Mouse (Mus musculus) hindbrain, embryonic 11.5 days (tissue): Measurements from ENCODE around the gene Nxph4. TPM values are rescaled to one million over a fixed set of nuclear protein-coding genes. Genes with fewer than 3 reads are reported as not detected.

Experiments used
- ATAC-seq: fragments of 200-750 bp; cut with Nextera tagmentation; 2 replicates; pipeline ENCODE4 v1.8.0; 2017; ENCODE audit warnings: mild to moderate bottlenecking, moderate TSS enrichment, moderate library complexity; ENCODE audit not compliant: low FRiP score
- DNase-seq: peaks from one replicate; pipeline ENCODE4 v3.0.0-alpha.2; 2015; ENCODE audit warnings: low spot score
- H3K27ac ChIP-seq: fragments of 300-500 bp; sonication (generic); 2 replicates; pipeline ENCODE4 v1.5.1; 2014; ENCODE audit warnings: mild to moderate bottlenecking, low read depth, low read length
- H3K27me3 ChIP-seq: fragments of 300-500 bp; sonication (generic); 2 replicates; pipeline ENCODE4 v1.6.1; 2014; ENCODE audit warnings: mild to moderate bottlenecking, low read length, moderate library complexity, mixed read lengths; ENCODE audit not compliant: control insufficient read depth, insufficient read depth
- H3K36me3 ChIP-seq: fragments of 300-500 bp; sonication (generic); 2 replicates; pipeline ENCODE4 v1.6.1; 2014; ENCODE audit warnings: mild to moderate bottlenecking, low read length, moderate library complexity, mixed read lengths; ENCODE audit not compliant: control insufficient read depth, insufficient read depth
- H3K4me1 ChIP-seq: fragments of 300-500 bp; sonication (generic); replicated peaks from 2 replicates; pipeline ENCODE4 v1.6.1; 2014; ENCODE audit warnings: low read length, mixed read lengths; ENCODE audit not compliant: control insufficient read depth, insufficient read depth
- H3K4me2 ChIP-seq: fragments of 300-500 bp; sonication (generic); replicated peaks from 2 replicates; pipeline ENCODE4 v1.6.1; 2014; ENCODE audit warnings: mild to moderate bottlenecking, low read depth, low read length
- H3K4me3 ChIP-seq: fragments of 300-500 bp; sonication (generic); 2 replicates; pipeline ENCODE4 v1.5.1; 2014; ENCODE audit warnings: low read depth, low read length
- H3K9ac ChIP-seq: fragments of 300-500 bp; sonication (generic); 2 replicates; pipeline ENCODE4 v1.6.1; 2014; ENCODE audit warnings: low read depth, low read length
- H3K9me3 ChIP-seq: fragments of 300-500 bp; sonication (generic); 2 replicates; pipeline ENCODE4 v1.6.1; 2016; ENCODE audit warnings: low read length; ENCODE audit not compliant: control insufficient read depth
- WGBS: fragments of 180-500 bp; shearing (Covaris S2); extraction: QIAGEN DNeasy Blood & Tissue Kit; methylation state at CpG from one replicate; pipeline ENCODE4 v1.1.7; 2014; 5-methylcytosine and 5-hydroxymethylcytosine counted together
- polyA plus RNA-seq: library from polyadenylated mRNA; unstranded; fragments of >200 nt; fragmentation: Nextera tagmentation; extraction: Ambion mirVana; gene quantifications from 2 replicates; pipeline ENCODE4 v1.2.1, GENCODE M21; 2014

Gene Nxph4
- polyA plus RNA-seq, 1 experiment from 2014 or later, result 59.8 TPM

DNA sequence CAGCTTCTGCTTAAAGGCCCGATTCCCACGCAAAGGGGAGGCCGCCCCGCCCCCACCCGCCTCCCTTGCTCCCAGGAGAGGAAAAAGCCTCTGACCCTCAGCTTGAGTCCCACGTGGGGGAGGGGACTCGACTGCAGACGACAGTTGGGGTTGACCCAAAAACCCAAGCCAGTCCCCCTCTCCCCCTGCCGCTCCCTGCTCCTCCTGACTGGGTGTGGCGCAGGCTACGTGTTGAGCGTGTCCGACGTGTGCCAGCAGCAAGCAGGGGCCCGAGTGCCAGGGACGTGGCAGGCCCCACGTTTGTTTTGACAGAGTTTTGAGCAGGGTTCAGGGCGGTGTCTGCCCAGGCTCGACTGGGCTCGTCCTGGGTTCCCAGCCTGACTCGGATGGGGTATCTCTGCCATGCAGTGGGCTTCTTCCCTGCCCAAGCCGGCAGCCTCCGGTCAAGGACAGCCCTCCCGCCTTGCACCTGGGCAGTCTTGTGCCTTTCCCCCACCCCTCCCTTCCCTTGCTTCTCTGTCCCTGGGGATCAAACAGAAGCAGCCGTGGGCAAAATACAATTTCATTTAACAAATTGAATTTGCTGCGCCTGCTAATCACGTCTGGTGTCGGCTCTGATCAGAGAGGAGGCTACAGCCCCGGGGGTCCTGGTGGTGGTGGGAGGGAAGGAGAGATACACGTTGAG lies 17.6 kb downstream of the Nxph4 start:
- Histone ChIP-seq H3K4me2 (peak overlapping the region; percentile 31), H3K27ac (peak overlapping the region; percentile 36; the same call in 1 of the 2 replicates), H3K4me3 (no peak overlapping the region), H3K9me3 (no peaks in the 10 kb centered on the region), H3K36me3 (peaks cover 3% of the 10 kb centered on the region; the same call in 1 of the 2 replicates), H3K27me3 (peaks cover 25% of the 10 kb centered on the region), H3K9ac (peak overlapping the region; percentile 42; the same call in 1 of the 2 replicates), H3K4me1 (peaks cover 38% of the 10 kb centered on the region)
- ATAC-seq, result no peak
- WGBS, result 3% methylated on average over 30 of the region's 30 CpGs
- DNase-seq, result peak; percentile 69

- no peak for ATAC-seq
- peaks cover 30% of the 10 kb centered on the region for H3K27me3 ChIP-seq
- H3K36me3 ChIP-seq, result peaks cover 3% of the 10 kb centered on the region; the same call in 1 of the 2 replicates
- H3K4me1 ChIP-seq, result peaks cover 36% of the 10 kb centered on the region
- no peaks in the 10 kb centered on the region for H3K9me3 ChIP-seq
- 0 out of 2 replicates have a peak overlapping the region, but pooled peaks have one; percentile 36 for H3K27ac ChIP-seq
- H3K4me2 ChIP-seq, result peak overlapping the region; percentile 31; the same call in 1 of the 2 replicates
- 18% methylated on average over 8 of the region's 8 CpGs for WGBS
- peak; percentile 30 for DNase-seq
- H3K4me3 ChIP-seq, result no peak overlapping the region
- no peak overlapping the region; the same call in 1 of the 2 replicates for H3K9ac ChIP-seq
These were observed 18.3 kb downstream of the Nxph4 start for GRCm38 (mm10) chr10:127515983-127516459.

DNA sequence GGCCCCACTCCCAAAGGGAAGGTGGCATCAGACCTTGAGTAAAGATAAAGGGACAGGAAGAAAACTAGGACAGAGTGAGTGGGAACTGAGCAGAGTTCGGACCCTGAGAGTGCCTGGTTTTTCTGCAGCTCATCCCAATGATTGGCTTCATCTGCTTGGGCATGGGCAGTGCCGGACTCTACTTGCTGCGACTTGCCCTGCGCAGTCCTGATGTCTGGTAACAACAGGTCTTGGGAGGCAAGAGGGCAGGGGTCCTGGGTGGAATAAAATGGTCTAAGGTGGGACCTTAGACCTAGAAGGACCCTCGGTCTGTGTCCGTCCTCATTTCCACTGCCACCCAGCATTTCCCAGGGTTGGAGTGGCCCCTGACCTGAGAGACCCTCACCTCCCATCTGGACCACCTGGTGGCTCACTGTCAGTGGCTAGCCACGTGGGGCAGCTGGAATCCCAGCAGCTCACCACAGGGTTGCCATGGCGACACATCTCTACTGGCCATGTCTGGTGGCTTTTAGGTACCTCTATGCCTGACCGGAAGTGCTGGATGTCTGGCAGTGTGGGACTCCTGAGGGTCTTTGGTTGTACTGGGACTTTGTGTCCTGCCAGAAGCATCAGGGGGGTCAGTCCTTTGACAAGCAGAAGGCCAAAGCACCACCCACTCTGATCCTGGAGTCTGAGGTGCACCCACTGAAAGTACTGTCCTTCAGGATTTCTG lies 18.9 kb downstream of the Nxph4 start:
- Histone ChIP-seq H3K27me3 (peaks cover 34% of the 10 kb centered on the region), H3K4me2 (no peak overlapping the region), H3K36me3 (peaks cover 3% of the 10 kb centered on the region; the same call in 1 of the 2 replicates), H3K4me1 (peaks cover 39% of the 10 kb centered on the region), H3K9ac (no peak overlapping the region), H3K27ac (no peak overlapping the region), H3K9me3 (no peaks in the 10 kb centered on the region), H3K4me3 (no peak overlapping the region)
- 28% methylated on average over 9 of the region's 9 CpGs for WGBS
- peak; percentile 39 for DNase-seq
- ATAC-seq, result no peak

GRCm38 (mm10) chr10:127514764-127515163 lies 19.6 kb downstream of the Nxph4 start, which contains the start of gene Ndufa4l2:
Gene Ndufa4l2, plus strand, starts transcription at chr10:127514967.
- Histone ChIP-seq H3K4me3 (no peak within 1 kb of the TSS), H3K4me2 (peak within 1 kb of the TSS; percentile 4), H3K36me3 (peaks cover 3% of the 10 kb centered on the region; the same call in 1 of the 2 replicates), H3K27ac (peak within 1 kb of the TSS; percentile 90; the same call in 1 of the 2 replicates), H3K9ac (no peak within 1 kb of the TSS), H3K4me1 (peaks cover 43% of the 10 kb centered on the region), H3K27me3 (peaks cover 41% of the 10 kb centered on the region), H3K9me3 (no peaks in the 10 kb centered on the region)
- ATAC-seq, result no peak
- DNase-seq, result no peak
- WGBS, result 8% methylated on average over 6 of the region's 6 CpGs

- Histone ChIP-seq H3K4me1 (peaks cover 48% of the 10 kb centered on the region), H3K9me3 (no peaks in the 10 kb centered on the region), H3K9ac (no peak overlapping the region), H3K27ac (peak overlapping the region; percentile 90; the same call in 1 of the 2 replicates), H3K4me2 (peak overlapping the region; percentile 4), H3K36me3 (peaks cover 3% of the 10 kb centered on the region; the same call in 1 of the 2 replicates), H3K27me3 (peaks cover 45% of the 10 kb centered on the region), H3K4me3 (no peak overlapping the region)
- ATAC-seq (no peak), DNase-seq (peak; percentile 31)
- WGBS, result 14% methylated on average over 13 of the region's 13 CpGs
These were observed 20.2 kb downstream of the Nxph4 start for GRCm38 (mm10) chr10:127514111-127514698.

GRCm38 (mm10) chr10:127513501-127514091 lies 20.8 kb downstream of the Nxph4 start:
- Histone ChIP-seq H3K27ac (peak overlapping the region; percentile 90), H3K9ac (peak overlapping the region; percentile 5; the same call in 1 of the 2 replicates), H3K27me3 (peaks cover 46% of the 10 kb centered on the region), H3K36me3 (peaks cover 3% of the 10 kb centered on the region; the same call in 1 of the 2 replicates), H3K4me1 (peaks cover 50% of the 10 kb centered on the region), H3K4me3 (no peak overlapping the region), H3K4me2 (peak overlapping the region; percentile 29), H3K9me3 (no peaks in the 10 kb centered on the region)
- peak; percentile 38 for ATAC-seq
- DNase-seq, result peak; percentile 70
- under 1% methylated on average over 16 of the region's 16 CpGs for WGBS

GRCm38 (mm10) chr10:127512813-127513212 lies 21.5 kb downstream of the Nxph4 start:
- DNase-seq (peak; percentile 97), ATAC-seq (peak; percentile 45)
- H3K4me1 ChIP-seq, result peaks cover 55% of the 10 kb centered on the region
- H3K27me3 ChIP-seq, result peaks cover 49% of the 10 kb centered on the region
- under 1% methylated on average over 27 of the region's 27 CpGs for WGBS
- H3K36me3 ChIP-seq, result no peaks in the 10 kb centered on the region; the same call in 1 of the 2 replicates
- H3K4me3 ChIP-seq, result 0 out of 2 replicates have a peak overlapping the region, but pooled peaks have one; percentile 26
- H3K4me2 ChIP-seq, result peak overlapping the region; percentile 56
- no peaks in the 10 kb centered on the region for H3K9me3 ChIP-seq
- peak overlapping the region; percentile 35 for H3K9ac ChIP-seq
- H3K27ac ChIP-seq, result peak overlapping the region; percentile 90

DNA sequence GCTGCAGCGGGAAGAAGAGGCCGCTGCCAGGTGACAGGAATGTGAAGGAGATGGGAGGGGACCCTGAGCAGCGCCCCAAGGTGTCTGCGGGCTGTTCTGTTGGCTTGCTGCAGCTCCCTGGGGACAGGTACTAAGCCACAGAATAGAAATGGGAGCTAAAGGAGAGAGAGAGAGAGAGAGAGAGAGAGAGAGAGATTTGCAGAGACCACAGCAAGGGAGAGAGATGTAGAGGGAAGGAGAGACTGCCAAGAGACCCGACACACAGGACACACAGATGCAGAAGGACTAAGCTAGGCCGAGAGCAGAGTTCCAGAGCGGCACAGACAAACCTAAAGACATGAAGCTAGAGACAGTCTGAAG lies 22.1 kb downstream of the Nxph4 start:
- Histone ChIP-seq H3K27ac (peak overlapping the region; percentile 90), H3K4me2 (peak overlapping the region; percentile 56), H3K9me3 (no peaks in the 10 kb centered on the region), H3K36me3 (no peaks in the 10 kb centered on the region), H3K4me3 (peak overlapping the region; percentile 26), H3K4me1 (peaks cover 55% of the 10 kb centered on the region), H3K9ac (peak overlapping the region; percentile 35), H3K27me3 (peaks cover 50% of the 10 kb centered on the region)
- no peak for DNase-seq
- 5% methylated on average over 7 of the region's 7 CpGs for WGBS
- ATAC-seq, result no peak
